Mouse (Mus musculus) layer of hippocampus, postnatal 10 days (tissue): ENCODE data around the gene Kat7. TPM values are rescaled to one million over a fixed set of nuclear protein-coding genes. Genes with fewer than 3 reads are reported as not detected.

ENCODE experiments used
- DNase-seq, 2 experiments: peaks; one replicate each; pipeline ENCODE4 v3.0.0; 2021; ENCODE audit warnings: low spot score in 2 of 2
- total RNA-seq, 2 experiments: library from RNA; stranded (reverse); gene quantifications; 2 replicates each; pipeline ENCODE4 v1.2.3; 2021

Kat7 gene
- total RNA-seq, 2 experiments from 2014 or later, result 59.2 to 63.1 TPM

GRCm38 (mm10) chr11:95238477-95238876 lies 71.6 kb downstream of the Kat7 start:
- no peak for DNase-seq

- no peak for DNase-seq
Observed at GRCm38 (mm10) chr11:95232329-95232696, 77.7 kb downstream of the Kat7 start.

DNA sequence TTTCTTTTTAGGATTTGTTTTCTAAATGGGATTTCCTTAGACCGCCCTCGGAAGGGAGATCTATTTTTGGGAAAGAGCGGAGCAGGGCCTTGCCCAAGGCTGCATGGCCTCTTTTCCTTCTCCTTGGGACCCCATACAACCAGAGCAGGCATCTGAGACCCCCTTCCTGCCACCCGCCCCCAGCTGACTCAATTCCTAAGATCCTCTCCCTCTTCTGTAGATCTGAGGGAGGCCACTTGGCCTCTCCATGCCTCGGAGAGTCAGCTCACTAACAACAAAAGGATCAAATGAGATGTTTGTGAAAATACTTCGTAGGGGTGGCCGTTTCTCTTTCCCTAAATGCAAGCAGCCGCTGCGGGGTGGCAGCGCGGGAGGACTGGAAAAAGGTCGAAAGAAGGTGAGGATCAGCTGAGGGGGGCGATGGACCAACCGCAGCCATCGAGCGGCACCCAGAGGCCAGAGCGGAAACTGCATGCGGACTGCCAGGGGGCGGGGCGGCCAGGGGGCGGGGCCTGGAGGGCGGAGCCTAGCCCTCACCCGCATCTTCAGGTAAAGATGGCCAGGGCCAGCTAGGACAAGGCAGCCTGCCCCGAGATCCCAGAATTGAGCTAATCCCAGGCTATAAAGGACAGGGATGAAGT lies 78.2 kb downstream of the Kat7 start:
- DNase-seq, result peak; percentile 83 to 88

DNA sequence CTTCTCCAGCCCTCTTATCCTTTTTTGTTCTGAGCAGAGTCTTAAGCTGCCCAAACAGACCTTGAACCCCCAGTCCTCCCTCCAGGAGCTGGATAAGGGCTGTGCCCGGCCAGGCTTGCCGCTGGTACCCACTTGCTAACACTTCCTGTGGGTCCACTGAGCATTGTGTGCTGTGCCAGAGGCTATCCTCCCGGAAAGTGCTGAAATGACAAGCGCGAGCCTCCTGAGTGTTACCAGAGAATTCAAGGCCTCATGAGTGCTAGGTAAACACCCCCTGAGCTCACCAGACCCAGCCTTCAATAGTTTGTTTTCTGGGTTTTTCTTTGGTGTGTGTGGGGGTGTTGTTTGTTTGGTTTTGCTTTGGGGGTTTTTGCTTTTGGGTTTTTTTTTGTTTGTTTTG lies 82.6 kb downstream of the Kat7 start:
- no peak for DNase-seq

DNA sequence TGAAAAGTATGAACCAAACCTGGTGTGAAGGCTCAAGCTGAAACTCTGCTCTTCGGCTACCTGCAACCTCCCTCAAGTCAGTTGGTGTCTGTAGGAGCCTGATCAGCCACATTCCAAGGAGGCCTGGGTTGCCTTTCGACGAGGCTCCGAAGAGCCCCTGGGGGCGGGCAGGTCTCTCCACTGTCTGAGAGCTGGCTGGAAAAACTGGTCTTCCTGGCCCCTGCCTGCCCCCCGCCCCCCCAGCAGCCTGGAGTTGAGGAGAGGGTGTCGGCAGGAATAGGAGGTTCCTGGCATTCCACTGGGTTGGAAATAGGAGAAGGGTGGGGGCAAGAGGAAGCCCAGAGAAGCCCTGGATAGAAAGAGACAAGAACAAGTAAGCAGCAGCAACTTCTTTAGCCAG lies 84.6 kb downstream of the Kat7 start:
- DNase-seq, result no peak

Other genes starting within 250 kb of the Kat7 start
- gene Itga3, start 233.4 kb downstream of the Kat7 start, total RNA-seq, result 10 to 100 TPM; 16.4 to 18.9 TPM
- not detected for gene Dlx3, start 190.1 kb downstream of the Kat7 start, total RNA-seq
- under 1 TPM in 1 of 2 experiments, not detected in 1; 0.23 TPM for gene Dlx4, start 164.0 kb downstream of the Kat7 start, total RNA-seq
- gene Tac4, start 48.7 kb downstream of the Kat7 start, total RNA-seq, result not detected
- 1 to 10 TPM; 5.8 to 6.5 TPM for gene Fam117a, start 26.8 kb upstream of the Kat7 start, total RNA-seq
- gene Slc35b1, start 74.4 kb upstream of the Kat7 start, total RNA-seq, result 10 to 100 TPM; 75.0 to 81.6 TPM
- 100 to 1,000 TPM; 132 to 137 TPM for gene Spop, start 103.8 kb upstream of the Kat7 start, total RNA-seq
- 10 to 100 TPM; 27.3 to 35.2 TPM for gene Nxph3, start 204.3 kb upstream of the Kat7 start, total RNA-seq